Mouse (Mus musculus) CD4-positive helper T cell, adult 2 months (primary cell): ENCODE measurements around the gene Krtap29-1.

Source experiments
- DNase-seq: peaks from one replicate; pipeline ENCODE4 v3.0.0-alpha.2; 2012; ENCODE audit warnings: low read depth, missing footprints, low spot score

The Krtap29-1 gene

GRCm38 (mm10) chr11:99948175-99948574 lies 30.7 kb downstream of the Krtap29-1 start, which contains the start of gene Krtap9-5:
Krtap9-5 (plus strand) TSS chr11:99948475.
- DNase-seq = no peak

GRCm38 (mm10) chr11:99937751-99938264 lies 41.0 kb downstream of the Krtap29-1 start:
- DNase-seq = no peak

- no peak for DNase-seq
Measured at GRCm38 (mm10) chr11:99935991-99936390, 42.9 kb downstream of the Krtap29-1 start, which contains the start of gene Krtap31-2. Krtap31-2 (plus strand) TSS chr11:99936291.
